Mouse (Mus musculus): Measurements from ENCODE around the gene Epm2aip1. TPM values are rescaled to one million over a fixed set of nuclear protein-coding genes. Genes with fewer than 3 reads are reported as not detected.

The Epm2aip1 gene
- total and polyA plus RNA-seq, 3 experiments: 3.4 to 7.4 TPM; not detected in 1

- H3K9ac ChIP-seq (ENCODE audit: control insufficient read depth, low read depth, low read length, poor library complexity, severe bottlenecking): no peak overlapping the region
- H3K27ac ChIP-seq (ENCODE audit: control insufficient read depth, low read depth, low read length): no peak overlapping the region
- TF ChIP-seq ETS1 (IDR thresholded peaks at IDR 0.05; ENCODE audit: low read depth, low read length) (no peak), KAT2A (conservative IDR thresholded peaks at IDR 0.05; ENCODE audit: low read depth, low read length) (no peak), POLR2AphosphoS2 (IDR thresholded peaks at IDR 0.05; ENCODE audit: low read length) (no peak)
- H3K36me3 ChIP-seq (ENCODE audit: control insufficient read depth in 1 of 2, insufficient read depth in 2 of 2, low read length in 2 of 2): no peaks in the 10 kb centered on the region
- no peak overlapping the region for H3K4me3 ChIP-seq (ENCODE audit: control insufficient read depth in 1 of 2, insufficient read depth in 1 of 2, low read depth in 2 of 2, low read length in 2 of 2)
- H3K4me1 ChIP-seq (ENCODE audit: control insufficient read depth in 1 of 2, insufficient read depth in 2 of 2, low read length in 2 of 2): no peaks in the 10 kb centered on the region
- no peaks in the 10 kb centered on the region for H3K27me3 ChIP-seq (ENCODE audit: control insufficient read depth in 1 of 2, insufficient read depth in 2 of 2, low read length in 2 of 2)
- DNase-seq (ENCODE audit: low read depth, low spot score): no peak
- H3K79me2 ChIP-seq (ENCODE audit: control insufficient read depth, insufficient read depth, low read length, poor library complexity): no peaks in the 10 kb centered on the region
- H3K9me3 ChIP-seq (replicated peaks; ENCODE audit: insufficient read depth, low read length): no peaks in the 10 kb centered on the region
Observed at GRCm38 (mm10) chr9:111320912-111321311, 49.2 kb downstream of the Epm2aip1 start.

GRCm38 (mm10) chr9:111324881-111325280 is 53.2 kb downstream of the Epm2aip1 start:
- Histone ChIP-seq H3K9ac (ENCODE audit: control insufficient read depth, low read depth, low read length, poor library complexity, severe bottlenecking) (no peak overlapping the region), H3K36me3 (ENCODE audit: control insufficient read depth in 1 of 2, insufficient read depth in 2 of 2, low read length in 2 of 2) (no peaks in the 10 kb centered on the region), H3K79me2 (ENCODE audit: control insufficient read depth, insufficient read depth, low read length, poor library complexity) (no peaks in the 10 kb centered on the region), H3K27me3 (ENCODE audit: control insufficient read depth in 1 of 2, insufficient read depth in 2 of 2, low read length in 2 of 2) (0 out of 4 replicates have a peak, but pooled peaks cover 0 to 1% of the 10 kb centered on the region in 2 experiments), H3K9me3 (replicated peaks; ENCODE audit: insufficient read depth, low read length) (no peaks in the 10 kb centered on the region), H3K27ac (ENCODE audit: control insufficient read depth, low read depth, low read length) (no peak overlapping the region), H3K4me3 (ENCODE audit: control insufficient read depth in 1 of 2, insufficient read depth in 1 of 2, low read depth in 2 of 2, low read length in 2 of 2) (no peak overlapping the region), H3K4me1 (ENCODE audit: control insufficient read depth in 1 of 2, insufficient read depth in 2 of 2, low read length in 2 of 2) (no peaks in the 10 kb centered on the region)
- no peak for TF ChIP-seq NRF1 (IDR thresholded peaks at IDR 0.05; ENCODE audit: insufficient read depth, low read depth, low read length, poor library complexity, severe bottlenecking)
- no peak for TF ChIP-seq EP300 (IDR thresholded peaks at IDR 0.05; ENCODE audit: low read depth in 1 of 2, low read length in 2 of 2)
- DNase-seq (ENCODE audit: low read depth, low spot score): no peak

Other genes starting within 250 kb of the Epm2aip1 start
- gene Ccrl2, start 214.4 kb upstream of the Epm2aip1 start, total RNA-seq (2012; rRNA removed): 0.19 and 0.23 TPM in 2 replicates
- gene Ccrl2, start 214.4 kb upstream of the Epm2aip1 start, polyA plus RNA-seq (2012; ENCODE audit: insufficient read depth in 1 of 2, insufficient read length in 2 of 2, low read depth in 1 of 2, low replicate concordance in 2 of 2, missing spikeins in 1 of 2): under 1 TPM in 1 of 2 experiments, not detected in 1; 0.75 TPM
- gene Lrrfip2, start 154.3 kb upstream of the Epm2aip1 start, total RNA-seq (2012; rRNA removed): 26.0 and 28.4 TPM in 2 replicates
- gene Lrrfip2, start 154.3 kb upstream of the Epm2aip1 start, polyA plus RNA-seq (2012; ENCODE audit: insufficient read depth in 1 of 2, insufficient read length in 2 of 2, low read depth in 1 of 2, low replicate concordance in 2 of 2, missing spikeins in 1 of 2): 10 to 100 TPM in 1 of 2 experiments, not detected in 1; 42.7 TPM
- 21.8 and 22.4 TPM in 2 replicates for gene Mlh1, start 138 bp upstream of the Epm2aip1 start, total RNA-seq (2012; rRNA removed)
- 10 to 100 TPM in 1 of 2 experiments, not detected in 1; 31.7 TPM for gene Mlh1, start 138 bp upstream of the Epm2aip1 start, polyA plus RNA-seq (2012; ENCODE audit: insufficient read depth in 1 of 2, insufficient read length in 2 of 2, low read depth in 1 of 2, low replicate concordance in 2 of 2, missing spikeins in 1 of 2)
- not detected in 2 replicates for gene Trank1, start 39.8 kb downstream of the Epm2aip1 start, total RNA-seq (2012; rRNA removed)
- gene Trank1, start 39.8 kb downstream of the Epm2aip1 start, polyA plus RNA-seq (2012; ENCODE audit: insufficient read depth in 1 of 2, insufficient read length in 2 of 2, low read depth in 1 of 2, low replicate concordance in 2 of 2, missing spikeins in 1 of 2): not detected
- gene Dclk3, start 167.2 kb downstream of the Epm2aip1 start, total RNA-seq (2012; rRNA removed): not detected in 2 replicates
- not detected for gene Dclk3, start 167.2 kb downstream of the Epm2aip1 start, polyA plus RNA-seq (2012; ENCODE audit: insufficient read depth in 1 of 2, insufficient read length in 2 of 2, low read depth in 1 of 2, low replicate concordance in 2 of 2, missing spikeins in 1 of 2)

Data from MEL (cell line).